Mouse (Mus musculus): ENCODE data around the gene Fam219a.

Gene Fam219a

GRCm38 (mm10) chr4:41569411-41569885 is at the start of gene Fam219a, which contains the start of gene Dnaic1:
Gene Fam219a (minus strand): TSS chr4:41569538.
Gene Dnaic1 (plus strand): TSS chr4:41569775.
- DNase-seq: peak; percentile 99

- no peak for DNase-seq
Measured at GRCm38 (mm10) chr4:41615661-41616599, 46.6 kb upstream of the Fam219a start.

- DNase-seq: peak; percentile 84
Measured at GRCm38 (mm10) chr4:41614156-41614555, 44.8 kb upstream of the Fam219a start.

- DNase-seq: no peak
Measured at GRCm38 (mm10) chr4:41612166-41612565, 42.8 kb upstream of the Fam219a start.

- no peak for DNase-seq
Measured at GRCm38 (mm10) chr4:41610594-41610980, 41.2 kb upstream of the Fam219a start.

- DNase-seq: no peak
Measured at GRCm38 (mm10) chr4:41609681-41610593, 40.6 kb upstream of the Fam219a start.

GRCm38 (mm10) chr4:41606784-41607183 is 37.4 kb upstream of the Fam219a start:
- DNase-seq: peak; percentile 81

- peak; percentile 60 for DNase-seq
Measured at GRCm38 (mm10) chr4:41604476-41605396, 35.4 kb upstream of the Fam219a start.

GRCm38 (mm10) chr4:41602818-41603217 is 33.5 kb upstream of the Fam219a start:
- no peak for DNase-seq

- DNase-seq: no peak
Measured at GRCm38 (mm10) chr4:41583353-41583752, 14.0 kb upstream of the Fam219a start.

- DNase-seq: peak; percentile 63
Measured at GRCm38 (mm10) chr4:41575914-41576313, 6.6 kb upstream of the Fam219a start.

GRCm38 (mm10) chr4:41573492-41573891 is 4.2 kb upstream of the Fam219a start:
- no peak for DNase-seq

GRCm38 (mm10) chr4:41571490-41571889 is 2.2 kb upstream of the Fam219a start:
- DNase-seq: peak; percentile 37

- peak; percentile 49 for DNase-seq
Measured at GRCm38 (mm10) chr4:41568682-41569410, 492 bp downstream of the Fam219a start.

GRCm38 (mm10) chr4:41568239-41568638 is 1.1 kb downstream of the Fam219a start:
- DNase-seq: no peak

GRCm38 (mm10) chr4:41566123-41566522 is 3.2 kb downstream of the Fam219a start:
- DNase-seq: no peak

- DNase-seq: no peak
Measured at GRCm38 (mm10) chr4:41563297-41563696, 6.0 kb downstream of the Fam219a start.

GRCm38 (mm10) chr4:41557092-41557491 is 12.2 kb downstream of the Fam219a start:
- DNase-seq: no peak

- DNase-seq: no peak
Measured at GRCm38 (mm10) chr4:41556311-41556953, 12.9 kb downstream of the Fam219a start.

- DNase-seq: no peak
Measured at GRCm38 (mm10) chr4:41554994-41555663, 14.2 kb downstream of the Fam219a start.
